Mouse (Mus musculus): Measurements from ENCODE around the gene Mphosph8. TPM values are rescaled to one million over a fixed set of nuclear protein-coding genes. Genes with fewer than 3 reads are reported as not detected.

Mphosph8 gene
- total RNA-seq, 2 experiments from 2014 or later: 48.2 to 57.3 TPM

Other genes with a start within 250 kb of the Mphosph8 start
- gene Cenpj, start 92.8 kb upstream of the Mphosph8 start, total RNA-seq (2021): 1 to 10 TPM; 2.3 to 3.4 TPM
- gene Parp4, start 92.6 kb upstream of the Mphosph8 start, total RNA-seq (2021): 1 to 10 TPM; 5.8 TPM
- 10 to 100 TPM; 63.7 to 64.3 TPM for gene Pspc1, start 110.1 kb downstream of the Mphosph8 start, total RNA-seq (2021)
- gene Zmym5, start 143.5 kb downstream of the Mphosph8 start, total RNA-seq (2021): 10 to 100 TPM; 27.0 to 30.1 TPM
- gene Zmym2, start 218.4 kb downstream of the Mphosph8 start, total RNA-seq (2021): 10 to 100 TPM; 89.1 to 91.8 TPM

Data from layer of hippocampus, adult 18-20 months (tissue).